Mouse (Mus musculus) gastrocnemius, postnatal 10 days (tissue): ENCODE measurements around the gene Gm47429. TPM values are rescaled to one million over a fixed set of nuclear protein-coding genes. Genes with fewer than 3 reads are reported as not detected.
A peak's percentile ranks its signal among the peaks of the same experiment; 100 is the strongest.
"Not testable (repeated sequence)": the region's sequence is repeated elsewhere in the genome, so short reads cannot be mapped to it uniquely, and the experiment has no call there.

Experiments
- DNase-seq: peaks from one replicate; pipeline ENCODE4 v3.0.0; 2021; ENCODE audit warnings: mixed read lengths
- long read RNA-seq, 2 experiments: library from polyadenylated mRNA; stranded (forward); transcript quantifications; one replicate each; pipeline ENCODE4 v2.0.0; 2021
- total RNA-seq, 2 experiments: library from RNA; stranded (reverse); gene quantifications; 2 replicates each; pipeline ENCODE4 v1.2.3; 2021

Gm47429 gene
- total RNA-seq = not detected
- long read RNA-seq, experiment 1 = 0 reads
- long read RNA-seq, experiment 2 = 0 reads

DNA sequence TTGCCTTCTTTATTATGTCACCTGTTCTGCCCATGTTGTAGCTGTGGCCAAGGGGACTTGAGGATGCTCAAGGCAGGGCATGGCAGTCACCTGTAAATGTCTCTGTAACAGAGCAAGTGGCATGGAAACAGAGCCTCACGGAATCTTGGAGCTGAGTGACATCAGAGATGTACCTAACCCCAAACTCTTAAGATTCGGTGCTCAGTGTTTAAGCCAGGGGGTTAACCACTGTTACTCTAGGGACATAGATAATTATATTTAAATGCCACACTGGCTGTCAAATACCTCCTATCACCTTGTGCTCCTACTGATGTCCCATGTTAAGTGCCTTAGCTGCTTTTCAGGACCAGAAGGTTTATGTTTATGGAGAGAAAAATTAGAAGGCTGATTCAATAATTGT lies at the start of gene Gm47429:
Gene Gm47429 (minus strand): TSS at position 101 of the 400 bp plus-strand sequence.
- no peak for DNase-seq

DNA sequence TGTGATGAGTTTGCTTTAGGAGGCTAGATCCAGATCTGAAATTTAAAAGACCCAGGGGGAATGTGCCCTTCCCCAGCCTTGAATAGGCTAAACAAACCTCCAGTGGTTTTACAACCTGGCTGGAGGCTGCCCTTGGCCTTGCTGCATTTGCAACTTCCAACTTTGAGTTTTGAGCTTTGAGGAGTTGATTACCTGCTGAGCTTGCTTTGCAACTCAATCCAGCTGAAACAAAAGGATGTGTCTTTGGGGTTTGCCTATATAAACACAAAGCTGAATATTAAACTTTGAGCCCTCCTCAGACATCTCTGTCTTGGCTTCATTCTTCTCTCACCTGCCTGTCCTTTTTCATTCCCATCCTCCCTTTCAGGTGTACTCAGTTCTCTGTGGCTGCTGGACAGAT lies 44.8 kb upstream of the Gm47429 start:
- not testable (repeated sequence) for DNase-seq

DNA sequence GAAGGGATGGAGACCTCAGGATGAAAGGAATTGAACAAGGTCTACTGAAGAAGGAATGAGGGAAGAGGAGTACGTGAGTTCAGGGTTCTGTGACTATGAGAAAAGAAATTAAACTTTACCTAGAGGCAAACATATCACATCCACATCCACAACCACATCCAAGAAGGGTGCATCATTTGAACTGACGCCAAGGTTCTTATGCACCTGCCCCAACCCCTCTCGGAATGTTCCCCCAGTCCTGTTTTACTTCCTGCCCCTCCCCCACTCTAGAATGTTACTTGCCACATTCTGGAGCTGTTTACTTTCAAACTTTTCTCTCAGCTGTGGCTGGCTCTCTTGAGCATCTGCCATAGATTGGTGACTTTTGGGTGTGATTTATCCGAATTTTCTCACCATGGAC lies 23.3 kb upstream of the Gm47429 start, which contains the start of gene Nutm2:
Gene Nutm2 (plus strand): TSS at position 301 of the 400 bp plus-strand sequence.
- no peak for DNase-seq

DNA sequence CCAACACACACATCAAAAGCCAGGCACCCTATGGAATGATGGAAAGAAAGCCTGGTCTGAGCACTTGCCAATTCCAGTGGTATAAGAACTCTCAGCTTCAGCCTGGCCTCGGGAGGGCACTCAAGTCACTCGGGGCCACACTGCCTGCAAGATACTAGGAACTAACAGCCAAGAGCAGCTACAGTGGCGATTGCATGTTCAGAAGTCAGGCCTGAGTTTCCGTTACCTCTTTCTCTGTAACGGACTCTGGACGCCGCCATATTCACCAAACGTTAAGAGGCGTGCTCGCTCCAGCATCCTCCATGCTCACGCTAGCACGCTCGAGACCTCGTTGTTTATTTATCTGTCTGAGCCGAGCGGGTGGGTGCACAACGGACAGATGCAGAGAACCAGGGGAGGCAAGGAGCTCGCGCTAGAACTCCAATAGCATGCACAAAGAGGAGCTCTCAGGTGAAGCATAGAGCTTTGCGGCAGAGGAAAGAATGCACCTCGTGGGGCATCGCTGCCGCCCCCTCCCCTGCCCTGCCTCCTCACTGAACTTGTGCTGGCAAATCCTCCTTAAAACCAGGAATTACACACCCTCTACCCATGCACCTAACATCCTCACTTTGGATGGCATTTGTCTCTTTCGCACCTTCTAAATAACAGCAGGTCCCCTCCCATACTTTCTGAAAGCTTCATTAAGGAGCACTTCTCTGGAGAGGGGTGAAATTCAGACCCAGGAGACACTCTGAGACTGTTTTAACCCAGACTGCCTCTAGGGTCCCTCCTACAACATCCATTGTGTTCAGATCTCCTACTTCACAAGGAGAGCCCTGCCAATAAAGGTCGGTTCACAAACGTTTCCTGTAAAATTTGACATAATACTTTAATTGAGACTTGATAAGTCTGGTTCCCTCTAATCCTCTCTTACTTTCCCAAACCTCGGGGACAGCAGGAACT lies 21.2 kb upstream of the Gm47429 start:
- no peak for DNase-seq

DNA sequence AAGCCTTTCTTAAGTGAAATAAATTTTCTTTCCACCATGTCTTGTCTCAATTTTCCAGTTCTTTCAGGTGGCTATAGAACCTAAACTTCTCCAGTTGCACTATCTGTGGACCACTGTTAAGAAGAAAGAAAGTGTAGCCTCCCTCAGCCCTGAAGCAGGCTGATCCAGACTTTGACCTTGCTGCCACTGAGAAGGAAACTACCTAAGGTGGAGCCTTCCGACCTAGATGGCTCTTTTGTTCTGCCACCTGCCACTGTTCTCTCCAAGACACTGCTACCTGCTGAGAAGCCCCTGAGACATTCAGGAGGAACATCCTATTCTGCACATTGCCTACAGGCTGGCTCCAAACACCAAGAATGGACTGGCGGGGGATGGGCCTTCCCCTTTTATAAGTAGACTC lies 16.7 kb upstream of the Gm47429 start:
- not testable (repeated sequence) for DNase-seq

DNA sequence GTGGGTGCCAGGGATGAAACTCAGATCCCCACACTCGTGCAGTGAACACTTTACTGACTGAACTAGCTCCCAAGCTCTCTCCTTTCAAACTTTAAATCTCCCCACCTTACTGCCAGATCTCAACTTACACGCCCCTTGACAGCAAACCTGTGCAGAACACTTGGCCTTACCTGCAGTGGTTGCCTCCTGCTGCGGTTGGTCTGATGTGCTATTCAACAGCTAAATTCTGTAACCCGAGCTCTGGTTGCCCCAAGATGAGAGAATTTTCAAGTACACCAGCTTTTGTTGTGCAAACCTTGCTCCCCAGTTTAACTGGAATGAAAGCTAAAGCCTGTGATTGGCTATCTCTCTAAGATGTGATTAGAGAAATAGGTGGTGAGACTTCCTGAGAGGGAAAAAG lies 9.7 kb upstream of the Gm47429 start:
- DNase-seq = no peak

DNA sequence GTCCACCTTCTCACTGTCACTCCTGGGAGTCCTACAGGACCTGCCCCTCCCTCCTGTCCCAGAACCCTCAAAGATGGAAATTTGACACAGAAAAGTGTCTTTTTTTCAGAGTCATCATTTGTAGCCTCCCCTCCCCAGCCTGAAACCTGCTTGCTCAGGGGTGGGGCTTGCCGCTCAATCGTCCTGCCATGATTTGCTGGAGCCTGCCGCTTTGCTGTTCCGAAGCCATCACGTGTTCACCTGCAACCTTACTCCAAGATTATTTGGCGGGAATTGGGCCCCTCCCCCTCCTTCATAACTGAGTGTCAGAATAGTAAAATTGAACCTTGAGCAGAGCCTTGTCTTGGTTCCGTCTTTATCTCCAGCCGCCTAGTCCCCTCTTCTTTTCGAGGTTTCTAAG lies 8.6 kb upstream of the Gm47429 start:
- not testable (repeated sequence) for DNase-seq

DNA sequence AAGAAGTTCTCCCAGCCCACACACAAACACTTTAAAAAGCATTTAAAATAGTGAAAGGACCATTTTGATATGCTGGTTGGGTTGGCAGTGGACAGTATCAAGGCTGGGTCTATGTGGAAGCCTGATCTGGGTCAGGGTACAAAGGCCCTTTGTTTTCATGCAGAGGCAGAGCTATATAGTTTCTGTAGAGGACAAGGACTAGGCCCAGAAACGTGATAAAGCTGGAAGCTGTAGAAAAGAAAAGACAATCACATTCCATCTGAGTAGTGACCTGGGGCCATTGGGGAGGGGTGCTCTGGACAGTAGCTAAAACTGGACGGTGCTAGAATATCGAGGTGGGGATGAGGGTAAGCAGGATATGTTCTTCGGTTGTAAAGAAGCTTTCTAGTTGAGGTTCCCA lies 1.5 kb upstream of the Gm47429 start:
- DNase-seq = no peak

DNA sequence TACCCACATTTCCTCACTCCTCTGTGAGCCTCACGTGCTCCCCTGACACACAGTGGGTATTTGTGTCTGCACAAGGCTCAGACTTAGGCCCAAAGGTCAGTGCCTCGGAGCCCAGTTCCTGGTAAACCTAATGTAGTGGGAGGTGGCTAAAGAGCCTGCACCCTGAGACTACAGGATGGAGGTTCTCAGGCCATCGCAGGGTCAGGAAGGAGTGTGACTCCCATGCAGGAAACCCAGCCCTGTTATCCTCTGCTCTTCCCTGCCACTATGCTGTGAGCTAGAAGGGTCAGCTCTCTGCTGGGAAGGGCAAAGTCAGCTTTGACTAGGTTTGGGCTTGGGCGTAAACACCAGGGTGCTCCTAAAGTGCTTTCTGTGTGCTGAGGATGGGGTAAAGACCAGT lies 17.0 kb downstream of the Gm47429 start:
- DNase-seq = no peak

DNA sequence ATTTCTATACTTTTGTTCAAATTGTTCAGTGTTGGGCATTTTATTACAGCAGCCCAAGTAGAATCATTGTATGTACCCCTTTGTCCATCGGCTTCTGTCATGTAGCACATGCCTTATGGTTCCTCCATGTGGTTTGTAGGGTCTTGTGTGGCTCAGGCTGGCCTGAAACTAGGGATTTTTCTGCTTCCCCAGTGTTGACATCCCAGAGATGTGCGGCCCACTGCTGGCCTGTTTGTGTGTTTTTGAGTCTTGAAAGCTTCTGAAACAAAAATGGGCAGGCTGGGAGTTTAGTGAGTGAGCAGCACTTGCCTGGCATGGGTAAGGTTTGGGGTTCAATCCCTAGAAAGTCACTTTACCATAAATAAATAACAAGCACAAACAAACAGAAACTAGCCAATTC lies 19.2 kb downstream of the Gm47429 start:
- no peak for DNase-seq

DNA sequence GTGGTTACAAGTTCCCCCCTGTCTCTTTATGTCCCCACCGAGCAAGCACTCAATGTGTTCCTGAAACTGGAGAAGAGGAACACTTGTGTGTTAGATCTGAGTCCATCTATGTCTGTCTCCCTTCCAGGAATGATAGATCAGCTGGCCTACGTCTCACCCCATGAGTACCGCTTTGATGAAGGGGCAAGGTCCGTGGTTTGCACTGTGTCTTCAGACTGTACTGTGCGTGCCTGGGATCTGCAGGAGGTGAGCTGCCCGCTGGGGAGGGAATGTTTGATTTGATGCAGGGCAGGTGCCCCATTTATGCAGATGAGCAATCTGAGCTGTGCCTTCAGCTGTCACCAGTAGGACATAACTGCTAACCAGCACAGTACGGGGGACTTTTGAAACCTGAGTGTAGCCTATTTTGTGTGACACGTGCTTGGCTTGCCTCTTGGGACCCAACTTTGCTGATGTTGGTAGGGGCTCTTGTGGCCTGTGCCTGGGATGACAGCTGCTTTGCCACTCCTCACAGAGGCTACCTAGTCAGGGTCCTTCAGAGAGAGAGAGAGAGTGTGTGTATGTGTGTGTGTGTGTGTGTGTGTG lies 20.0 kb downstream of the Gm47429 start:
- no peak for DNase-seq

DNA sequence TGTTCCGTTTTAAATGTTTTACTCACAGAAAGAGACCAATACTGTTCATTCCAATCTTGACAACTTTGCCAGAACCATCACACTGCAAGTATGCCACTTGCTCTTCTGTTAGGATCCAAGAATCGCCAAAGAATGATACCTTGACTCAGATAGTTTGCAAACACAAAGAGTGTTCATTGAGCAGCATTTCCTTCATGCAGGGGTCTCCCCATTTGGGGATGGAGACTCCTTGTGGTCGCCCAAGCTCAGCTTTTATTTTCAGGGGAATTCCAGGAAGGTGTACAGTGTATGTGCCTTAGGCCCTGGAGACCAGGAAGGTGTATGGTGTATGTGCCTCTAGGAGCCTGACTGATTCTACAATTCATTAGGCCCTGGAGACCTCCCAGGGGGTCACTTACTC lies 25.3 kb downstream of the Gm47429 start:
- DNase-seq = no peak

DNA sequence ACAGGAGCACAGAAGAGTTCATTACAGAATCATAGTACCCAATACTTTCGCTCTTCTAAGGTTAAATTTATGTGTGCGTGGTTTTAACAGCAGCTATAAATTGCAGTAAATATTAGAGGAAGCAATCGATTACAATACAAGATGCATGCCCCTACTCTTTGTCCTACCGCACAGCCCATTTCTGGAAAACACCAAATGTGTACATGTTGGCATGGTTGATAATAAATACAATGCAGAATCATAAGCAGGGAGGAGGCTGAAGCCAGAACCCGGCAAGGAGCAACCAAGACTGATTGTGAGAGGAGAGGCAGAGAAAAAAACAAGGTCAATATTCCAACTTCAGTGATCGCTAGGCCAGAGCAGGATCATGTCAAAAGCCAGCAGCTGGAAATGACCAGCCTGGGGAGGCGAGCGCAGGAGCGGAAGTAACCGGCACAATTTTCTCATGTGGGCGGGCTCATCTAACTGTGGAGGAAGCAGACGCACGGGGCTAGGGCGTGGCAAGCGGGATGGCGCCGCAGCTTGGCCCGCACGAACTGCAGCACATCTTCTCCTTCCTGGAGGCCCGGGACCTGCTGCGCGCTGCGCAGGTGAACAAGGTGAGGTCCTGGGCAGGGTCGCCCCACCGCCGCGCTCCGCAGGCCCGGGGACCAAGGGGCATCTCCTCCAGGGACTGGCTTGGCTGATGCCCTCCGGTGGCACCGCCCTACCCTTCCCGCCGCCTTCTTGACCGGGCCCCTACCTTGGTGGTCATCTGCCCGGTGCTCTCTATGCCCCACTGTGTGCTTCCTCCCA lies 26.1 kb downstream of the Gm47429 start, which contains the start of gene Fbxw17:
Gene Fbxw17 (plus strand): TSS at position 476 of the 795 bp plus-strand sequence.
- peak; percentile 74 for DNase-seq

Other genes starting within 250 kb of the Gm47429 start
- gene Gm906, start 193.6 kb downstream of the Gm47429 start, total RNA-seq = not detected
- gene Fbxw17, start 26.0 kb downstream of the Gm47429 start, total RNA-seq = 10 to 100 TPM; 11.3 to 11.4 TPM
- not detected for gene Nutm2, start 23.4 kb upstream of the Gm47429 start, total RNA-seq
- gene Gm904, start 199.3 kb upstream of the Gm47429 start, total RNA-seq = not detected